Mouse (Mus musculus) small intestine, adult 2 months (tissue): ENCODE measurements around the gene Ptprs.

Experiments used
- CTCF ChIP-seq: fragments of 200-500 bp; IDR thresholded peaks from 2 replicates; pipeline ENCODE4 v1.5.1; 2012; ENCODE audit warnings: low read depth, mild to moderate bottlenecking, control low read depth, inconsistent platforms, low read length, moderate library complexity, mixed read lengths; ENCODE audit not compliant: insufficient replicate concordance, insufficient read length; ENCODE audit errors: extremely low read depth
- POLR2A ChIP-seq: fragments of 200-500 bp; IDR thresholded peaks from 2 replicates; pipeline ENCODE4 v1.6.1; 2012; ENCODE audit warnings: low read depth, mild to moderate bottlenecking, control low read depth, inconsistent platforms, low read length, moderate library complexity

DNA sequence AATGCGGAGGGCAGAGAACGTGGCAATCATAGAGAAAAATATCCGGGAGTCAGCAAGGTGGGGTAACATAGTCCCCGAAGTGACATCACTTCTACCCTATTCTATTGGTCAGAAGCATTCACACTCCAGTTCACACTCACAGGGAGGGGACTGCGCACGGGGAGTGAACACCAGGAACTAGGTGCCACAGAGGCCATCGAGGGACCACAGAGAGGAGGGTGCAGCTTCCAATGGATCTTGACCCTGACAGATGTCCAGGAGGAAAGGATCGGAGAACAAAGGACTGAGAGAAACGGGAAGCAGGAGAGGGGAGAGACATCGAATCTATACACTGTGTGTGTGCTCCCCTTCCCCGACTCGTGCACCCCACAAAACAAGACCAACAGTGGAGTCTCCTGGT is 38.6 kb upstream of the Ptprs start:
- no peak for TF ChIP-seq CTCF
- no peak for TF ChIP-seq POLR2A
